Mouse (Mus musculus): Measurements from ENCODE around the gene Cabs1. TPM values are rescaled to one million over a fixed set of nuclear protein-coding genes. Genes with fewer than 3 reads are reported as not detected.

Gene Cabs1
- polyA plus RNA-seq (2014; fragmentation: Nextera tagmentation; extraction: Ambion mirVana), result not detected in 2 replicates

DNA sequence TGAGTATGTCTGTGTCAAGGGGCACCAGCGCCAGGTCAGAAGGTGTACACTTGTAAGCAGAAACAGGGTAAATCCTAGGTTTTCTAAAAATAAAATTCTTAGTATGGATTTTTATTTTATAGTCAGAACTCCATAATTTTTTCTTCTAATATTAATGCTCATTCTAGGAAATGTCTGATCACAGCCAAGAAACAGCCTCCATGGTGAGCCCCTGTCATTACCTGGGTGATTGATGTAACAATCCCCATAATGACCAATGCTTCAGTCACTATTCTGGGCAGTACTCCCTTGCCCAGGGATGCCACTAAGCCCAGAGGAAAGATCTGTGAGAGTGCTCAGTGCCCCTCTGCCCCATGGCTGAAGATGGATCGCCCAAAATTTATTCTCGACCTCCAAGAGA is at the start of gene Cabs1:
Gene Cabs1, plus strand, starts transcription at position 301 of the 400 bp plus-strand sequence.
- no peak for DNase-seq
- TF ChIP-seq CTCF (IDR thresholded peaks at IDR 0.05; ENCODE audit: low read depth), result no peak
- WGBS, result 83% methylated on average over 3 of the region's 3 CpGs

DNA sequence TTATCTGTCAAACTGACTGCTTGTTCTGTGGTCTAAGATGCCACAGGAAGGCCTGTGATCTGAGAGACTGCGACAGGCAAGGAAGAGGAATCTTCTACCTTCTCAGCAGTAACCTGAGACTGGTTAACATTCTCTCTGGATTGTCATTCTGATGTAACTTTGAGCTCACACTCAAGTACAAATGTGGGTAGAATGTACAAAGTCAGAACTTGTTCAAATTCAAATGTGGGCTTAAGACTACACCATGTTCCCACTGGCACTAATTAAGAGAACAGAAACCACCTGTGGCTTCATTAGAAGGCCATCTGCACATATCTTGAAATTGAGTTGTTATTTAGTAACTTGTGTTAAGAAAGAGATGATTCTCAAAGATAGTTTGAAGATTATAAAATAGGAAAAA is 47.6 kb upstream of the Cabs1 start:
- 74% methylated on average over 1 of the region's 1 CpGs for WGBS
- Histone ChIP-seq H3K4me1 (ENCODE audit: insufficient read depth) (no peaks in the 10 kb centered on the region), H3K27me3 (ENCODE audit: insufficient read depth, low read length) (no peaks in the 10 kb centered on the region), H3K4me2 (no peak overlapping the region), H3K36me3 (ENCODE audit: insufficient read depth) (no peaks in the 10 kb centered on the region), H3K4me3 (ENCODE audit: low read depth, low read length) (no peak overlapping the region), H3K9ac (no peak overlapping the region), H3K27ac (ENCODE audit: low read depth) (no peak overlapping the region), H3K9me3 (ENCODE audit: low read depth, low read length) (no peaks in the 10 kb centered on the region)
- no peak for ATAC-seq (ENCODE audit: insufficient read depth)
- no peak for TF ChIP-seq CTCF (IDR thresholded peaks at IDR 0.05; ENCODE audit: low read depth)
- no peak for DNase-seq

More for the DNA sequence above, at the start of gene Cabs1:
- H3K4me1 ChIP-seq (ENCODE audit: insufficient read depth), result no peaks in the 10 kb centered on the region
- no peak within 1 kb of the TSS for H3K9ac ChIP-seq
- no peak within 1 kb of the TSS for H3K27ac ChIP-seq (ENCODE audit: low read depth)
- H3K36me3 ChIP-seq (ENCODE audit: insufficient read depth), result no peaks in the 10 kb centered on the region
- no peaks in the 10 kb centered on the region for H3K9me3 ChIP-seq (ENCODE audit: low read depth, low read length)
- ATAC-seq (ENCODE audit: insufficient read depth), result no peak
- no peak within 1 kb of the TSS for H3K4me3 ChIP-seq (ENCODE audit: low read depth, low read length)
- H3K27me3 ChIP-seq (ENCODE audit: insufficient read depth, low read length), result no peaks in the 10 kb centered on the region
- H3K4me2 ChIP-seq, result no peak within 1 kb of the TSS

DNA sequence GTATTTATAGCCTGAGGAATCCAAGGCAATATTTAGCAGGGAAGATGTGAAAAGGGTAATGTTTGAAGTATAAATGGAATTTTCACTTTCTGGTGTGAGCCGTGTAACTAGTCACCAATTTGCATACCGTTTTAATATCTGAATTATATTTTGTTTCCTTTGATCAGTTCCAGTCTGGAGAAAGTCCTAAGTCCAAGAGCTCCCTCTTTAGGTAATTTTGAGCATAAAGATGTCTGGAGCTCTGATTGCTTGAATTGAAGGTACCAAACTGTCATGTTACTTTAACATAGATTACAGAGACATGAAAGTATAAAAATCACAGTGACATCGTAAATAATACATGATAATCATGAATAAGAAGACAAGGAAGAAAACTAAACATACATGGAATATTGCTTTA is 38.5 kb upstream of the Cabs1 start:
- Histone ChIP-seq H3K27me3 (ENCODE audit: insufficient read depth, low read length) (no peaks in the 10 kb centered on the region), H3K27ac (ENCODE audit: low read depth) (no peak overlapping the region), H3K9ac (no peak overlapping the region), H3K4me3 (ENCODE audit: low read depth, low read length) (no peak overlapping the region), H3K4me2 (no peak overlapping the region), H3K4me1 (ENCODE audit: insufficient read depth) (no peaks in the 10 kb centered on the region), H3K9me3 (ENCODE audit: low read depth, low read length) (no peaks in the 10 kb centered on the region), H3K36me3 (ENCODE audit: insufficient read depth) (no peaks in the 10 kb centered on the region)
- WGBS, result 31% methylated on average over 3 of the region's 3 CpGs
- DNase-seq (peak; percentile 34), ATAC-seq (ENCODE audit: insufficient read depth) (no peak)
- 0 out of 2 replicates have a peak, but pooled peaks have one; percentile 2 for TF ChIP-seq CTCF (IDR thresholded peaks at IDR 0.05; ENCODE audit: low read depth)

DNA sequence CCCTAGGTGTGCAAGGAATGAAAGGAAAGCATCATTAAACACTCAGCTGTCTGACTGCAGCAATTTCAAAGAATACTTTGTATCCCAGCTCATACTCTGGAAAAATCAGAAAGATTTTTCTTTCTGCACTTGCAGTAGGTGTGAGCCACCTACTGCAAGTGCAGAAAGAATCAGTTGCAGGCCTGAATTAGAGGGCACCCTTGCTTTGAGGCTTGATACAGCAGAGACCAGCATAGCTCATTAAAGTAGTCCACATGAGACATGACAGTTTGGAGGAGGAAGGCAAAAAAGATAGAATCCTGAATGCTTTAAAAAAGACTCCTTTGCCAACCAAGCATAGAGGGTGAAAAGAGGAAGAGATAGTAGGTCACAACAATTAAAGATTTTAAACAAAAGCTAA is 36.7 kb upstream of the Cabs1 start:
- Histone ChIP-seq H3K27me3 (ENCODE audit: insufficient read depth, low read length) (no peaks in the 10 kb centered on the region), H3K4me1 (ENCODE audit: insufficient read depth) (no peaks in the 10 kb centered on the region), H3K9ac (no peak overlapping the region), H3K4me2 (no peak overlapping the region), H3K9me3 (ENCODE audit: low read depth, low read length) (no peaks in the 10 kb centered on the region), H3K36me3 (ENCODE audit: insufficient read depth) (no peaks in the 10 kb centered on the region), H3K4me3 (ENCODE audit: low read depth, low read length) (no peak overlapping the region), H3K27ac (ENCODE audit: low read depth) (no peak overlapping the region)
- no peak for ATAC-seq (ENCODE audit: insufficient read depth)
- no peak for DNase-seq
- no peak for TF ChIP-seq CTCF (IDR thresholded peaks at IDR 0.05; ENCODE audit: low read depth)

DNA sequence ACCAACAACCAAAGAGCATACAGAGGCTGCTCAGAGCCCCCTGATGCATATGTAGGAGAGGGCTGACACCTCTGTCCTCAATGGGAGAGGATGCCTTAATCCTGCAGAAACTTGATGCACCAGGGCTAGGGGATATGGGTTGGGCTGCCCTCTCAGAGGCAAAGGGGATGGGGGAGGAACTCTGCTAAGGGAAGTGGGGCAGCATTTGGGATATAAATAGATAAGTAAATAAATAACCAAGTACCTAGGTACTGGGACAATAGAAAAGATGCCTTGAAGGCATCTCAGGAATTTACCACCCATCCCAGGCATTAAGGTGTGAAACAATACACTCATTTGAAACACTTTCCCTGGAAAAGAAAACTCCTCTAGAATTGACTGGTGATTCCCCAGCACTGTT is 27.4 kb upstream of the Cabs1 start:
- no peak for ATAC-seq (ENCODE audit: insufficient read depth)
- H3K4me2 ChIP-seq, result no peak overlapping the region

DNA sequence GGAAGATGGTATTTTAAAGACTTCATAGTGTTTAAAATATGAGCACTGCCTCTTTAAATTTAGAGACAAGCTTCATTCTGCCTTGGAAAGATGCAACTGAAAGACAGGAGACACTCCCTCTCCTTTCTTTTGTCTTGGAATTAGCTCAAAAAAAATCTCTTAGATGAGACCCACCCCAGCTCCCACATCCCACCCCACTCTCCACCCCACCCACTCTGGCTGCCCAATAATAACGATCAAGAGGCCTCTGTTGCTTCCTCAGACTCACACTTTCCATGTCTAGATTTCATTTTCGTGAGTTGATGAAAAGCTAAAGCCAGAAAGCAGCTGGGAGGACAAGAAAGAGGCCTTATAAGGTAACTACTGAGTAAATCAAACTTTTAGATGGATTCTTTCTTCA is 10.0 kb upstream of the Cabs1 start, which contains the start of the genes 2310003L06Rik and Gm28434:
Gene 2310003L06Rik, plus strand, starts transcription at position 259 of the 400 bp plus-strand sequence.
Gene Gm28434, plus strand, starts transcription at position 317 of the 400 bp plus-strand sequence.
- no peak for ATAC-seq (ENCODE audit: insufficient read depth)
- H3K36me3 ChIP-seq (ENCODE audit: insufficient read depth), result no peaks in the 10 kb centered on the region
- no peak for TF ChIP-seq CTCF (IDR thresholded peaks at IDR 0.05; ENCODE audit: low read depth)
- DNase-seq, result no peak
- no peak within 1 kb of the TSS for H3K9ac ChIP-seq
- no peak within 1 kb of the TSS for H3K27ac ChIP-seq (ENCODE audit: low read depth)
- H3K4me3 ChIP-seq (ENCODE audit: low read depth, low read length), result no peak within 1 kb of the TSS
- no peak within 1 kb of the TSS for H3K4me2 ChIP-seq
- no peaks in the 10 kb centered on the region for H3K4me1 ChIP-seq (ENCODE audit: insufficient read depth)
- H3K27me3 ChIP-seq (ENCODE audit: insufficient read depth, low read length), result no peaks in the 10 kb centered on the region
- H3K9me3 ChIP-seq (ENCODE audit: low read depth, low read length), result no peaks in the 10 kb centered on the region
- WGBS, result 47% methylated on average over 2 of the region's 2 CpGs

More for the DNA sequence above, 27.4 kb upstream of the Cabs1 start:
- H3K36me3 ChIP-seq (ENCODE audit: insufficient read depth), result no peaks in the 10 kb centered on the region
- DNase-seq, result no peak
- H3K27me3 ChIP-seq (ENCODE audit: insufficient read depth, low read length), result no peaks in the 10 kb centered on the region
- no peak overlapping the region for H3K4me3 ChIP-seq (ENCODE audit: low read depth, low read length)
- no peak for TF ChIP-seq CTCF (IDR thresholded peaks at IDR 0.05; ENCODE audit: low read depth)
- no peaks in the 10 kb centered on the region for H3K9me3 ChIP-seq (ENCODE audit: low read depth, low read length)
- H3K9ac ChIP-seq, result no peak overlapping the region
- H3K27ac ChIP-seq (ENCODE audit: low read depth), result no peak overlapping the region
- H3K4me1 ChIP-seq (ENCODE audit: insufficient read depth), result no peaks in the 10 kb centered on the region

DNA sequence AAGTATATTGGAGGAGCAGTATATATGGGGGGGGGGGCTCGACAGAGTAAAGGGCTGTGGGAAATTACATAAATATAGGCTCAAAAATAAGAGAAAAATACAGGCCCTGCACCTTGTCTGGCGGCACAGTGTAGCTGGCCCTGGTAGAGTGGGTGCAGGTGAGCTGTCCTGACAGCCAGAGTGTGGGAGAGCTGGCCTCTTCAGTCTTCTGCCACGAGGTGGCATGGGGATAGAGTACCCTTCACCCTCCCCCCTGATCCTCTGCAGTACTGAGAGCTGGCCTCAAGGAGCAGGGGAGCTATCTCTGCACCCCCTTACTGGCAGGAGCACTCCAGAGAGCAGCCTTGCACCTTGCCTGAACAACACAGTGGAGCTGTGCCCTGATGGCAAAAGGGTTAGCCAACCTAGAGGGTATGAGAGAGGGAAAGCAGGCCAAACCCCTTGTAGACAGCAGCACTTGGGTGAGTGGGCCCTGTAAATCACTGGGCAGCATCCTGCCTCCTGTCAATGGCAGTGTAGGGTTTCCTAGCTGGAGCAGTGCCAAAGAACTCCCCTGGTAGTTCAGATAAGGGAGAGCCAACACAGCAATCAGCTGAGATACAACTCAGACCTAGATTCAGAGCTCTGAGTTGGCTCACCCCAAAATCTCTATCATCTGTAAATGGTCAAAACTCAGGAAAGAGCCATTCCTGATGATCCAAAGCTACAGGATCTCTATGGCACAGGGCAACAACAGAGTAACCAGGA is 3.4 kb downstream of the Cabs1 start:
- 51% methylated on average over 3 of the region's 3 CpGs for WGBS
- Histone ChIP-seq H3K27ac (ENCODE audit: low read depth) (no peak overlapping the region), H3K4me2 (no peak overlapping the region), H3K4me1 (ENCODE audit: insufficient read depth) (no peaks in the 10 kb centered on the region), H3K9ac (no peak overlapping the region), H3K4me3 (ENCODE audit: low read depth, low read length) (no peak overlapping the region), H3K27me3 (ENCODE audit: insufficient read depth, low read length) (no peaks in the 10 kb centered on the region), H3K9me3 (ENCODE audit: low read depth, low read length) (no peaks in the 10 kb centered on the region), H3K36me3 (ENCODE audit: insufficient read depth) (no peaks in the 10 kb centered on the region)
- no peak for TF ChIP-seq CTCF (IDR thresholded peaks at IDR 0.05; ENCODE audit: low read depth)
- no peak for ATAC-seq (ENCODE audit: insufficient read depth)
- DNase-seq, result no peak

All from lung, embryonic 14.5 days (tissue).